Mouse (Mus musculus): ENCODE measurements around the gene Atxn7l1. TPM values are rescaled to one million over a fixed set of nuclear protein-coding genes. Genes with fewer than 3 reads are reported as not detected.

Atxn7l1 gene
- polyA plus RNA-seq, 1 experiment from 2014 or later = 25.7 TPM

GRCm38 (mm10) chr12:33174675-33175357, 27.3 kb downstream of the Atxn7l1 start:
- 64% methylated on average over 10 of the region's 10 CpGs for WGBS
- H3K27ac ChIP-seq = no peak overlapping the region
- H3K36me3 ChIP-seq (replicated peaks; ENCODE audit: control insufficient read depth, insufficient read depth) = no peaks in the 10 kb centered on the region
- DNase-seq (ENCODE audit: low spot score) = no peak
- peaks cover 30% of the 10 kb centered on the region for H3K4me1 ChIP-seq (replicated peaks; ENCODE audit: control insufficient read depth, insufficient read depth, low read length)
- ATAC-seq (ENCODE audit: low FRiP score) = no peak
- H3K27me3 ChIP-seq (ENCODE audit: control insufficient read depth, insufficient read depth, low read length) = no peaks in the 10 kb centered on the region
- no peak overlapping the region for H3K4me3 ChIP-seq (replicated peaks; ENCODE audit: low read length)
- H3K9me3 ChIP-seq (ENCODE audit: control insufficient read depth, low read length) = no peaks in the 10 kb centered on the region
- H3K4me2 ChIP-seq (replicated peaks) = no peak overlapping the region
- H3K9ac ChIP-seq = no peak overlapping the region

GRCm38 (mm10) chr12:33175621-33176554, 28.4 kb downstream of the Atxn7l1 start:
- ATAC-seq (ENCODE audit: low FRiP score) (0 out of 2 replicates have a peak, but pooled peaks have one; percentile 45), DNase-seq (ENCODE audit: low spot score) (no peak)
- no peaks in the 10 kb centered on the region for H3K27me3 ChIP-seq (ENCODE audit: control insufficient read depth, insufficient read depth, low read length)
- peak overlapping the region; percentile 48 for H3K4me2 ChIP-seq (replicated peaks)
- WGBS = 7% methylated on average over 25 of the region's 25 CpGs
- H3K36me3 ChIP-seq (replicated peaks; ENCODE audit: control insufficient read depth, insufficient read depth) = no peaks in the 10 kb centered on the region
- peaks cover 30% of the 10 kb centered on the region for H3K4me1 ChIP-seq (replicated peaks; ENCODE audit: control insufficient read depth, insufficient read depth, low read length)
- 0 out of 2 replicates have a peak overlapping the region, but pooled peaks have one; percentile 2 for H3K4me3 ChIP-seq (replicated peaks; ENCODE audit: low read length)
- H3K27ac ChIP-seq = no peak overlapping the region
- no peak overlapping the region for H3K9ac ChIP-seq
- no peaks in the 10 kb centered on the region for H3K9me3 ChIP-seq (ENCODE audit: control insufficient read depth, low read length)

- Histone ChIP-seq H3K4me2 (replicated peaks) (peak overlapping the region; percentile 48), H3K4me3 (replicated peaks; ENCODE audit: low read length) (no peak overlapping the region), H3K36me3 (replicated peaks; ENCODE audit: control insufficient read depth, insufficient read depth) (no peaks in the 10 kb centered on the region), H3K9me3 (ENCODE audit: control insufficient read depth, low read length) (no peaks in the 10 kb centered on the region), H3K9ac (no peak overlapping the region), H3K27ac (no peak overlapping the region), H3K4me1 (replicated peaks; ENCODE audit: control insufficient read depth, insufficient read depth, low read length) (peaks cover 30% of the 10 kb centered on the region), H3K27me3 (ENCODE audit: control insufficient read depth, insufficient read depth, low read length) (no peaks in the 10 kb centered on the region)
- no peak for DNase-seq (ENCODE audit: low spot score)
- 22% methylated on average over 5 of the region's 5 CpGs for WGBS
- no peak for ATAC-seq (ENCODE audit: low FRiP score)
Observed at GRCm38 (mm10) chr12:33176555-33176900, 29.0 kb downstream of the Atxn7l1 start.

- Histone ChIP-seq H3K4me3 (replicated peaks; ENCODE audit: low read length) (no peak overlapping the region), H3K36me3 (replicated peaks; ENCODE audit: control insufficient read depth, insufficient read depth) (no peaks in the 10 kb centered on the region), H3K4me1 (replicated peaks; ENCODE audit: control insufficient read depth, insufficient read depth, low read length) (peaks cover 26% of the 10 kb centered on the region), H3K27me3 (ENCODE audit: control insufficient read depth, insufficient read depth, low read length) (no peaks in the 10 kb centered on the region), H3K4me2 (replicated peaks) (no peak overlapping the region), H3K9ac (no peak overlapping the region), H3K27ac (no peak overlapping the region), H3K9me3 (ENCODE audit: control insufficient read depth, low read length) (no peaks in the 10 kb centered on the region)
- no peak for ATAC-seq (ENCODE audit: low FRiP score)
- WGBS = 95% methylated on average over 2 of the region's 2 CpGs
- DNase-seq (ENCODE audit: low spot score) = no peak
Observed at GRCm38 (mm10) chr12:33180421-33180820, 32.9 kb downstream of the Atxn7l1 start.

GRCm38 (mm10) chr12:33181875-33182274, 34.4 kb downstream of the Atxn7l1 start:
- no peak for DNase-seq (ENCODE audit: low spot score)
- no peaks in the 10 kb centered on the region for H3K9me3 ChIP-seq (ENCODE audit: control insufficient read depth, low read length)
- peaks cover 12% of the 10 kb centered on the region for H3K4me1 ChIP-seq (replicated peaks; ENCODE audit: control insufficient read depth, insufficient read depth, low read length)
- H3K27me3 ChIP-seq (ENCODE audit: control insufficient read depth, insufficient read depth, low read length) = no peaks in the 10 kb centered on the region
- ATAC-seq (ENCODE audit: low FRiP score) = no peak
- 95% methylated on average over 4 of the region's 4 CpGs for WGBS
- no peaks in the 10 kb centered on the region for H3K36me3 ChIP-seq (replicated peaks; ENCODE audit: control insufficient read depth, insufficient read depth)
- no peak overlapping the region for H3K4me2 ChIP-seq (replicated peaks)
- H3K9ac ChIP-seq = no peak overlapping the region
- no peak overlapping the region for H3K27ac ChIP-seq
- no peak overlapping the region for H3K4me3 ChIP-seq (replicated peaks; ENCODE audit: low read length)

- H3K4me2 ChIP-seq (replicated peaks) = no peak overlapping the region
- no peak for DNase-seq (ENCODE audit: low spot score)
- ATAC-seq (ENCODE audit: low FRiP score) = peak; percentile 67; the same call in 1 of the 2 replicates
- no peaks in the 10 kb centered on the region for H3K36me3 ChIP-seq (replicated peaks; ENCODE audit: control insufficient read depth, insufficient read depth)
- no peak overlapping the region for H3K9ac ChIP-seq
- H3K4me3 ChIP-seq (replicated peaks; ENCODE audit: low read length) = no peak overlapping the region
- no peaks in the 10 kb centered on the region for H3K27me3 ChIP-seq (ENCODE audit: control insufficient read depth, insufficient read depth, low read length)
- peak overlapping the region; percentile 2; the same call in 1 of the 2 replicates for H3K27ac ChIP-seq
- 70% methylated on average over 11 of the region's 11 CpGs for WGBS
- H3K9me3 ChIP-seq (ENCODE audit: control insufficient read depth, low read length) = no peaks in the 10 kb centered on the region
- peaks cover 11% of the 10 kb centered on the region for H3K4me1 ChIP-seq (replicated peaks; ENCODE audit: control insufficient read depth, insufficient read depth, low read length)
Observed at GRCm38 (mm10) chr12:33182428-33183137, 35.1 kb downstream of the Atxn7l1 start.

GRCm38 (mm10) chr12:33183138-33183627, 35.7 kb downstream of the Atxn7l1 start:
- Histone ChIP-seq H3K4me1 (replicated peaks; ENCODE audit: control insufficient read depth, insufficient read depth, low read length) (peaks cover 11% of the 10 kb centered on the region), H3K27me3 (ENCODE audit: control insufficient read depth, insufficient read depth, low read length) (no peaks in the 10 kb centered on the region), H3K9ac (no peak overlapping the region), H3K4me3 (replicated peaks; ENCODE audit: low read length) (no peak overlapping the region), H3K9me3 (ENCODE audit: control insufficient read depth, low read length) (no peaks in the 10 kb centered on the region), H3K27ac (peak overlapping the region; percentile 2; the same call in 1 of the 2 replicates), H3K4me2 (replicated peaks) (no peak overlapping the region), H3K36me3 (replicated peaks; ENCODE audit: control insufficient read depth, insufficient read depth) (no peaks in the 10 kb centered on the region)
- ATAC-seq (ENCODE audit: low FRiP score) = no peak
- WGBS = 57% methylated on average over 4 of the region's 4 CpGs
- no peak for DNase-seq (ENCODE audit: low spot score)

GRCm38 (mm10) chr12:33184137-33184536, 36.6 kb downstream of the Atxn7l1 start:
- Histone ChIP-seq H3K9me3 (ENCODE audit: control insufficient read depth, low read length) (no peaks in the 10 kb centered on the region), H3K27ac (no peak overlapping the region), H3K27me3 (ENCODE audit: control insufficient read depth, insufficient read depth, low read length) (no peaks in the 10 kb centered on the region), H3K4me2 (replicated peaks) (no peak overlapping the region), H3K36me3 (replicated peaks; ENCODE audit: control insufficient read depth, insufficient read depth) (no peaks in the 10 kb centered on the region), H3K4me3 (replicated peaks; ENCODE audit: low read length) (no peak overlapping the region), H3K4me1 (replicated peaks; ENCODE audit: control insufficient read depth, insufficient read depth, low read length) (peaks cover 11% of the 10 kb centered on the region), H3K9ac (no peak overlapping the region)
- ATAC-seq (ENCODE audit: low FRiP score) (no peak), DNase-seq (ENCODE audit: low spot score) (no peak)
- 95% methylated on average over 3 of the region's 3 CpGs for WGBS

- Histone ChIP-seq H3K27ac (no peak overlapping the region), H3K4me3 (replicated peaks; ENCODE audit: low read length) (no peak overlapping the region), H3K4me1 (replicated peaks; ENCODE audit: control insufficient read depth, insufficient read depth, low read length) (peaks cover 11% of the 10 kb centered on the region), H3K9ac (no peak overlapping the region), H3K27me3 (ENCODE audit: control insufficient read depth, insufficient read depth, low read length) (no peaks in the 10 kb centered on the region), H3K9me3 (ENCODE audit: control insufficient read depth, low read length) (no peaks in the 10 kb centered on the region), H3K4me2 (replicated peaks) (no peak overlapping the region), H3K36me3 (replicated peaks; ENCODE audit: control insufficient read depth, insufficient read depth) (no peaks in the 10 kb centered on the region)
- no peak for DNase-seq (ENCODE audit: low spot score)
- ATAC-seq (ENCODE audit: low FRiP score) = no peak
- whole genome bisulfite sequencing = 65% methylated on average over 6 of the region's 6 CpGs
Observed at GRCm38 (mm10) chr12:33185046-33185445, 37.6 kb downstream of the Atxn7l1 start.
